Mouse (Mus musculus) heart, adult 2 months (tissue): ENCODE results near the gene Armh4. TPM values are rescaled to one million over a fixed set of nuclear protein-coding genes. Genes with fewer than 3 reads are reported as not detected.
"Not testable (repeated sequence)": the region's sequence is repeated elsewhere in the genome, so short reads cannot be mapped to it uniquely, and the experiment has no call there.

Source experiments
- DNase-seq, 2 experiments: peaks; one replicate each; pipeline ENCODE4 v3.0.0; 2021
- H3K27ac ChIP-seq: fragments of 200-600 bp; 2 replicates; pipeline ENCODE4 v1.8.1; 2022
- H3K27me3 ChIP-seq: fragments of 200-500 bp; 2 replicates; pipeline ENCODE4 v1.6.1; 2012; ENCODE audit warnings: mild to moderate bottlenecking, low read length, inconsistent platforms, mixed read lengths; ENCODE audit not compliant: control insufficient read depth, insufficient read depth
- H3K36me3 ChIP-seq: fragments of 200-500 bp; 2 replicates; pipeline ENCODE4 v1.6.1; 2012; ENCODE audit warnings: low read length, inconsistent platforms; ENCODE audit not compliant: control insufficient read depth, insufficient read depth
- H3K4me1 ChIP-seq: fragments of 200-500 bp; 2 replicates; pipeline ENCODE4 v1.6.1; 2011; ENCODE audit warnings: low read length; ENCODE audit not compliant: control insufficient read depth, insufficient read depth
- H3K4me3 ChIP-seq: fragments of 200-600 bp; 2 replicates; pipeline ENCODE4 v1.8.1; 2022
- H3K79me2 ChIP-seq: fragments of 200-500 bp; replicated peaks from 2 replicates; pipeline ENCODE4 v1.6.1; 2012; ENCODE audit warnings: mild to moderate bottlenecking, inconsistent platforms, low read length, moderate library complexity, mixed read lengths; ENCODE audit not compliant: control insufficient read depth, insufficient read depth
- H3K9ac ChIP-seq: fragments of 200-500 bp; 2 replicates; pipeline ENCODE4 v1.6.1; 2012; ENCODE audit warnings: low read depth, mild to moderate bottlenecking, control low read depth, inconsistent platforms, low read length, mixed read lengths
- CTCF ChIP-seq: fragments of 200-600 bp; IDR thresholded peaks from 2 replicates; pipeline ENCODE4 v1.8.1; 2022; ENCODE audit warnings: antibody characterized with exemption, mild to moderate bottlenecking, moderate library complexity
- EP300 ChIP-seq: fragments of 200-500 bp; IDR thresholded peaks from 2 replicates; pipeline ENCODE4 v1.6.1; 2011; ENCODE audit warnings: low read depth, low read length, control low read depth; ENCODE audit not compliant: insufficient read depth
- POLR2A ChIP-seq: fragments of 200-500 bp; IDR thresholded peaks from 2 replicates; pipeline ENCODE4 v1.6.1; 2011; ENCODE audit warnings: mild to moderate bottlenecking, low read depth, low read length, control low read depth; ENCODE audit not compliant: insufficient read depth
- WGBS: fragments of 180-500 bp; shearing (Covaris S2); methylation state at CpG from one replicate; pipeline ENCODE4 v1.1.7; 2018; 5-methylcytosine and 5-hydroxymethylcytosine counted together
- intact Hi-C: fragments of 180-260 bp; cut with DNase I; formaldehyde crosslinking; loops from one replicate; pipeline ENCODE4 v1.15.1; 2025
- long read RNA-seq: library from polyadenylated mRNA; stranded (forward); transcript quantifications from one replicate; pipeline ENCODE4 v2.0.0, GENCODE M21; 2021
- polyA plus RNA-seq: library from polyadenylated mRNA; depleted of rRNA; stranded (reverse); fragments of >200 nt; gene quantifications from 2 replicates; pipeline ENCODE4 v1.2.3, GENCODE M21; 2012; rRNA removed
- total RNA-seq, 2 experiments: library from RNA; stranded (reverse); gene quantifications; 2 replicates each; pipeline ENCODE4 v1.2.3; 2021

Gene Armh4
- total RNA-seq (10 to 100 TPM in 1 of 2 experiments, 1 to 10 TPM in 1; 9.0 to 10.3 TPM), polyA plus RNA-seq (4.1 and 12.6 TPM in 2 replicates)
- long read RNA-seq, full-length matches to known transcripts: 5 of 18 reads
- long read RNA-seq, partial matches to known transcripts: 1 of 18 reads
- long read RNA-seq, other reads (novel, unspliced or antisense): 12 of 18 reads

GRCm38 (mm10) chr14:49782715-49783531 is at the start of gene Armh4:
Armh4 (minus strand) TSS chr14:49783383.
- Histone ChIP-seq H3K36me3 (no peaks in the 10 kb centered on the region), H3K27ac (no peak within 1 kb of the TSS), H3K9ac (0 out of 2 replicates have a peak within 1 kb of the TSS, but pooled peaks have one; percentile 2), H3K79me2 (no peaks in the 10 kb centered on the region), H3K4me1 (no peaks in the 10 kb centered on the region; the same call in 1 of the 2 replicates), H3K4me3 (peak within 1 kb of the TSS; percentile 36), H3K27me3 (no peaks in the 10 kb centered on the region)
- 3% methylated on average over 24 of the region's 24 CpGs for WGBS
- intact Hi-C loops: no loop called here
- peak; percentile 39 to 51 for DNase-seq
- TF ChIP-seq POLR2A: no peak
- no peak for TF ChIP-seq EP300
- TF ChIP-seq CTCF: no peak

GRCm38 (mm10) chr14:49829192-49830171 is 46.3 kb upstream of the Armh4 start:
- no peak for DNase-seq
- 16% methylated on average over 17 of the region's 17 CpGs for WGBS
- Histone ChIP-seq H3K79me2 (no peaks in the 10 kb centered on the region), H3K9ac (no peak overlapping the region), H3K4me1 (no peaks in the 10 kb centered on the region), H3K27me3 (no peaks in the 10 kb centered on the region), H3K4me3 (no peak overlapping the region), H3K27ac (no peak overlapping the region), H3K36me3 (no peaks in the 10 kb centered on the region)
- peak; percentile 58 for TF ChIP-seq CTCF
- TF ChIP-seq EP300: no peak
- TF ChIP-seq POLR2A: no peak
- intact Hi-C loops: no loop called here

GRCm38 (mm10) chr14:49819721-49820440 is 36.7 kb upstream of the Armh4 start:
- H3K27ac ChIP-seq, DNase-seq, H3K27me3 ChIP-seq, H3K9ac ChIP-seq, H3K4me1 ChIP-seq, H3K36me3 ChIP-seq, intact Hi-C loops, H3K79me2 ChIP-seq, H3K4me3 ChIP-seq: not testable (repeated sequence)
- WGBS: 70% methylated on average over 8 of the region's 8 CpGs

DNA sequence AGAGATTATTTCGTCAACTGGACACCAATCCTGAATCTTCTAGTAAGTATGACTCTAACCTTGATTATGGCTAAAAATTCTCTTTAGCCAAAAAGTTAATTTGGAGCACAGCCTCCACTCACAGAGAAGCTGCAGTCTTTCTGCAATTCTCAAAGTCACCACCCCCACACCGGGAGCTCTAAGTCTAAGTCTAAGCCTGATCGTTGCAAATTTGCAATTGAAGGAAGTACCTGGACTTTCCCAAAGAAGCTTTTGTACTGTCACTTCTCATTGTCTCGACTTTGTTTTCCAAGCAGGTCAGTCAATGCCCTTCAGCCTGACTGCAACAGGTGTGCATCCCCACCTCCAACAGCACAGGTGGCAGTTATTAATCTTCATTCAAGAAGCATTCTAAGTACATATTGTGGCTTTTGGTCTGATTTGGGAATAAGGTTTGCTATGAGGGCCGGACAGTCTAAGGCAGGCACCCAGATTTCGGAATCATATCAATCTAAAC is 35.6 kb upstream of the Armh4 start:
- H3K27ac ChIP-seq, H3K27me3 ChIP-seq, DNase-seq, H3K79me2 ChIP-seq, H3K9ac ChIP-seq, H3K4me3 ChIP-seq, H3K4me1 ChIP-seq, H3K36me3 ChIP-seq, intact Hi-C loops: not testable (repeated sequence)
- WGBS: 79% methylated on average over 6 of the region's 6 CpGs

DNA sequence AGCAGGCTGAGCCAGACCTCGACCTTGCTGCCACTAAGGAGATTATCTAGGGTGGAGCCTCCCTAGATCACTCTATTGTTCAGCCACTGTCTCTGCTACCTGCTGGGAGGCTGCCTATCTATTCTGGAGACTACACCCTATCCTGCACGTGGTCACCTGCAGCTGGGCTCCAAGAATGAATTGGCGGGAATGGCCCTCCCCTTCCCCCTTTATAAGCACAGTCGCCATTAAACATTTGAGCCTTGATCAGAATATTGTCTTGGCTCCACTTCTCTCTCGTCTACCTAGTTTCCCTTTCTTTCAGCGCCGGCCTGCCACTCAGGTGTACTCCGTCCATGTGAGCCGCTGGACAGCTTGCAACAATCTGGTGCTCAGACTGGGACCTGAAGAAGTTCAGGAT is 29.8 kb upstream of the Armh4 start:
- H3K4me3 ChIP-seq, H3K36me3 ChIP-seq, H3K79me2 ChIP-seq, H3K9ac ChIP-seq, H3K4me1 ChIP-seq, H3K27ac ChIP-seq, intact Hi-C loops, DNase-seq, H3K27me3 ChIP-seq: not testable (repeated sequence)
- WGBS: 78% methylated on average over 9 of the region's 9 CpGs

- H3K27ac ChIP-seq, H3K4me1 ChIP-seq, intact Hi-C loops, H3K9ac ChIP-seq, H3K4me3 ChIP-seq, H3K36me3 ChIP-seq, H3K79me2 ChIP-seq, H3K27me3 ChIP-seq, DNase-seq: not testable (repeated sequence)
Observed at GRCm38 (mm10) chr14:49805051-49805450, 21.9 kb upstream of the Armh4 start.
